Mouse (Mus musculus) urinary bladder, postnatal 4 days (tissue): Measurements from ENCODE around the gene Actr2.
"Not testable (repeated sequence)": the region's sequence is repeated elsewhere in the genome, so short reads cannot be mapped to it uniquely, and the experiment has no call there.

Experiments used
- DNase-seq, 2 experiments: peaks; one replicate each; pipeline ENCODE4 v3.0.0; 2021 to 2022; ENCODE audit warnings: low spot score in 2 of 2

Actr2 gene

DNA sequence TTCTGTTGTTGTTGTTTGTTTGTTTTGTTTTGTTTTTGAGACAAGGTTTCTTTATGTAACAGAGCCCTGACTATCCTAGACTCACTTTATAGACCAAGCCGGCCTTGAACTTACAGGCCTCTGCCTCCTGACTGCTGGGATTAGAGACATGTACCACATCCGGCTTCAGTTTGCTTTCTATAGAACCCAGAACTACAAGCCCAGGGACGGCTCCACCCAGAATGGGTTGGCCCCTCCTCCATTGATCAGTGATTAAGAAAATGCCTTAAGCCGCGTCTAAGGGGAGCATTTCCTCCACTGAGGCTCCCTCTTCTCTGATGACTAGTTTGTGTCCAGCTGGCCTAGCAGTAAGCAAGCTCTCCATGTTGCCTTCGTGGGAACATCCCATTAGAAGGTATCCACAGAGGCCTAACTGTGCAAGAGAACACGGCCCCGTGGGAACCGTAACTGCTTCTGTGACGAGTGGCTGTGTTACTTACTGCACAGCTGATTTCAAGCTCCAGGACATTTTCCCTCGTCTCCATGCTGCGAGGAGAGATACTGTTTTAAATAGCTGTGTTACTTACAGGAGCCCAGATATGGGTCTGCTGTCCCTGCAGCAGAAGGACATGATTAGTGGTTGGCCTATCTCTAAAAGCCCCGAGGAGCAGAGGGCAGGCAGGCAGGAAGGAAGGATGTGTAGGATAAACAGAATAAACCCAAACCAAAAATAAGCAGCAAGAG lies 59.7 kb downstream of the Actr2 start:
- no peak for DNase-seq

DNA sequence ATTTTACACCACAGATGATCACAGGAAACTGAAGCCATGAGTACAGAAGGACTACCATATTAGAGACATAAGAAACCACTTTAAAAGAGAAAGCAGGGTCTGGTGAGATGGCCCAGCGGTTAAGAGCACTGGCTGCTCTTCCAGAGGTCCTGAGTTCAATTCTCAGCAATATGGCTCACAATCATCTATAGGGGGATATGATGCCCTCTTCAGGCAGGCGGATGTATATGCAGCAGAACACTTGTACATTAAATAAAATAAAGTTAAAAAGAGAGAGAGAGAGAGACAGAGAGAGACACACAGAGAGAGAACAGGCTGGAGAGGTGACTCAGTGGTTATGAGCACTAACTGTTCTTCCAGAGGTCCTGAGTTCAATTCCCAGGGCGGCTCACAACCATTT lies 67.1 kb downstream of the Actr2 start:
- DNase-seq: no peak

DNA sequence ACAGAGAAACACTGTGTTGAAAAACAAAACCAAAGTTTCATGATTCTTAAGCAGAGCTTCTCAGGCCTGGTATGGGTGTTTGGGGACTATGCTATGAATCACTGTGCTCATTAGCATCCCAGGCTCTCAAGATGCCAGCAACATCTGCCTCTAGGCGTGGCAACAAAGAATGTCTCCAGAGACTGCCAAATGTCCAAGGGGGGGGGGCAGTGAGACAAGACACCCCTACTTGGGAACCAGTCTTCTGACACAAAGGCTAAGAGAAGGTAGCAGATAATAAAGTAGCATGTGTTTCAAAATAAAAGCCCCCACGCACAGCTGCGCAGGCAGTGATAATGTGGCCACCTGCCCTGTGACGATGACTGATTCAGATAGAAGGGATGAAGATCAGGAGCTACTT lies 69.5 kb downstream of the Actr2 start:
- DNase-seq: no peak

DNA sequence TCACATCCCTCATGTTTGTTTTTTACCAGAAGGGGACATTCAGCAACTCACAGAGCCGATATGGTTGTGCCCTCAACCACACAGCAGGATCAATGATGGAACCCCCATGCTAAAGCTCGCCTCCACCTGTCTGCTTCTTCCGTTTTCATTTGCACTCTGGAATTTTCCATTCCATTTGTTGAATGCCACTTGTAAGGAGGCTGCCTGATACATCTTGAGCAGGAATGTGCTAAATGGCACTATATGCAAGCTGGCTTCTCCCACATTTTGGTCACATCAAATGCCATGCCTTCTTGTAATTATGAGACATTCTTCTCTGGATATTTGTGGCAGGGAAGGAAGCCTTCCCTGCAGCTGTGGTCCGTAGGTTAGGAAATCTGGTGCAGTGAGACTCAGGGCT lies 70.6 kb downstream of the Actr2 start:
- DNase-seq: no peak

DNA sequence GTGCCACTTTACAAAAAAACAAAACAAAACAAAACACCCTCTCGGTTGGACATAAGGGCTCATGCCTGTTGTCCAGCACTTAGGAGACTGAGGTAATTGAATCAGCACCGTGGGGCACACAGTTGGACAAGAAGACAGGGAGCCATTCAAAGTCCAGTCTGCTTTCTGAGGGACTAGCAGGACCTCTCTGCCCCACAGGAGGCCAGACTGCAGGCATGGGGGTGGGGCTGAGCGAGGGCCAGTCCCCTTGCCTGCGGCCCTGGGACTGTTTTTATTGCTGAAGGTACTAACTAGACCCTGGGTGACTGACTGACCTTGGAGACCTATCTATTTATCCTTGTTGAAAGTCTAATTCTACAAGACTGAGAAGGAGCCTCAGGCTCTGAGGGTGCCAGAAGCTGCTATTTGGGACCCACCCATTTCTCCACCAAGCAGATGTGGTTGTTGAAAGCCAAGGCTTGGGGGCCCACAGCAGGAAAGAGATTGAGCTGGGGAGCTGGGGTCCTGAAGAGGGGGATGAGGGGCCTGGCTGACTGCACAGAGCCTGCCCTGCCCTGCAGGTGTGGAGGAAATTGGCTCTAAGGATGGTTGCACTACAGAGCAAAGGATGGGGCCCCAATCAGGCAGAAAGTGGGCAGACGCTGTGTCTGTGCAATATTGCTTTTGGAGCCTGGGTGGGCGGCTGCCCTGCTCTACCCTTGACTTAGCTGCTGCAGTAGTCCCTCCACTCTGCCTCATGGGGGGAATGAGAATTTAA lies 71.4 kb downstream of the Actr2 start:
- DNase-seq: no peak

DNA sequence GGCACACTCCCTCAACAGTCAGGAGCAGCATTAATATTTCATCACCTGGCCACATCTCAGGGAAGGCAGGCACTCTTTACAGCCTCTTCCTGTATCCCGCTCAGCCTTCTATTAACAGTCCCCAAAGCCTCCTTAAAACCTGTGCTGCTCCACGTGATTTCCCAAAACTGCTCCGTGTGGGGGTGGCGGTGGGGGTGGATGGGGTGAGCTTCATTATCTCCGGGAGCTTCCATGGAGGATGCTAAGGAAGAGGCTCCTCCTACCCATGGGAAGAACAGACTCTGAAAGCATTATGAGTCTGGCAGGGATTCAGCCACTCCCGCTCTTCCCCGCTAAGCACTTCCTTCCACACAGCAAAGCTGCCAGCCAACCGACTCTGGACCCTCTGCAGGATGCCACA lies 74.0 kb downstream of the Actr2 start:
- no peak for DNase-seq

DNA sequence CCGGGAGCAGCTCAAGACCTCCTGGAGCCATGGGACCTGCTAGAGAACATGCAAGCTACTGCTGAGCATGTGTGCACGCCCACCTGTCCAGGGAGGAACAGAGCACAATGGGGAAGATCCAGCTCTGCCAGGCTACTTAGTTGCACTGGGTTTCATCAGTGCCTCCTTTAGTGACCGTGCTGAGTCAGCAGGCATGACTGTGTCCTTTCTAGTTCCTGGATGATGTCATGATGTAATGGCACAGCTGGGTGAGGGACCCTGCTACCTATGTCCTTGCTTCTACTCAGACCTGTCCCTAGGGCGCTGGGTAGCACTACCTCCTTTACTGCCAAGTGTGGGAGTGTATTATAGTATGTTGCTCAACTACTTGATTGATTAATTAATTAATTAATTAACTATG lies 75.0 kb downstream of the Actr2 start:
- no peak for DNase-seq

DNA sequence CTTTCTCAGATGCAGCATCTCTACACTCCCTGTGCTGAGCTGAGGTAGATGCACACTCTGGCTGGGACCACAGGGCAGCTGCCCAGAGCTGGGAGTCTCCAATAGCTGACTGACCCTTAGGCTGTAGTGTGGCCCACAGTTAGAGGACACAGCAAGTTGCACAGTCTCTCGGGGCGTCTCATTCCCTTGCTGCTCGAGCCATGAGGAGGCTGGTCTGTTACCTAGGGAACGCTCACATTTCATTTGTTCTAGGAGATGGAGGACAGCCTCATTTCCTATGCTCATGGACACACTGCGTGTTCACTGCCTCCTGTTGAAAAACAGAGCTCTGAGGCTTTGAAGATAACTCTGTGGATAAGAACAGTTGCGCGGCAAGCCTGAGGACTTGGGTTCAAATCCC lies 76.7 kb downstream of the Actr2 start:
- DNase-seq: no peak

DNA sequence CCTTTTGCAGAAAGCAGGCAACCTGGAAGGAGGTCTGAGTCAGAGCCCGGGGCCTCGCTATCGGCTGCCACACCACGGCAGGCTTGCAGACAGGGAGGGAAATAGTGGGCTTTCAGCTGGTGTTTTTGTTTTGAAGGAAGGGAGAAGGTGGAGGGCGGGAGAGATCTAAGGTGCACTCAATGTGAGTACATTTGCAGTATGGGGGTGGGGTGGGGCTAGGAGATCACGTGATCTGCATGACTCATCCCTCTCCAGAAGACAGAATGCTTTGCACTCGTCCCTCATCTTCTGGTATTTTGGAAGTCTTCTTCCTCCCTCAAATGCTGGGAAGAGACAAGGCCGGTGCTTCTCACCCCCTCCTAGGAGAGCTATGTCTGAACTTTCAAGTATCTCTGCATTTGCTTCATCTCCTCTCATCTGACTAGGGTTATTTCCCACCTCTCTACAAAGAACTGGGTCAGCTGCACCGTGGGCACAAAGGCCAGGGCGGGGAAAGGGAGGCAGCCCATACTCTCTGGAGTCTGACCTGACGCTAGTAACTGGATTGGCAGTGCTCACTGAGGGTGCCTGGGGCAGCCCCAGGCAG lies 77.3 kb downstream of the Actr2 start:
- DNase-seq: no peak

DNA sequence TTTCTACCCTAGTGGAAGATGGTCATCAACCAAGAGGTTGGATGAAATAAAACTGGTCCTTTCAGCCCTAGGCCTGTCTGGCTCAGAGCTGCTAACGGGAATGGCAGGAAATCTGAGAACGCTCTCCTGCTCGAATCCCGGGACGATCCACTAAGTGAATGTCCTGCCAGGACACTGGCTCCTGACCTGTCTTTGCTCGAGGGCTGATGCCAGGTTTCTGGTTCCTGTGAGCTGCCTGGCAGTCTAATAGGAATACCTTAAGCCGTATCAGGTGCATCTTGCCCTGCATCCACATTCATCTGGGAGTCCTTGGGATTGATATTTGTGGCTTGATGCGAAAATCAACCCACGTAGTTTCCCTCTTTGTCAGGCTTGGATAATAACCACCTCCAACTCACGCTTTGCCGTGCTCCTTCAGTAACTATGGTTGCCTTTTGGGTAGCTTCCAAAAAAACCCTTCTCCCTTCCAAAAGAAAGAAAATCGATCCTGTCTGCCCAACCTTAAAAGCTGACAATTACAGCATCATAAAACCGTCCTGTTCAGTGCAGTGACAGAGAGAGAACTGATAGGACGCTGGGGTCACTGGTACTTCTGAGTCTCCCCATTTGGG lies 78.3 kb downstream of the Actr2 start:
- DNase-seq: no peak

DNA sequence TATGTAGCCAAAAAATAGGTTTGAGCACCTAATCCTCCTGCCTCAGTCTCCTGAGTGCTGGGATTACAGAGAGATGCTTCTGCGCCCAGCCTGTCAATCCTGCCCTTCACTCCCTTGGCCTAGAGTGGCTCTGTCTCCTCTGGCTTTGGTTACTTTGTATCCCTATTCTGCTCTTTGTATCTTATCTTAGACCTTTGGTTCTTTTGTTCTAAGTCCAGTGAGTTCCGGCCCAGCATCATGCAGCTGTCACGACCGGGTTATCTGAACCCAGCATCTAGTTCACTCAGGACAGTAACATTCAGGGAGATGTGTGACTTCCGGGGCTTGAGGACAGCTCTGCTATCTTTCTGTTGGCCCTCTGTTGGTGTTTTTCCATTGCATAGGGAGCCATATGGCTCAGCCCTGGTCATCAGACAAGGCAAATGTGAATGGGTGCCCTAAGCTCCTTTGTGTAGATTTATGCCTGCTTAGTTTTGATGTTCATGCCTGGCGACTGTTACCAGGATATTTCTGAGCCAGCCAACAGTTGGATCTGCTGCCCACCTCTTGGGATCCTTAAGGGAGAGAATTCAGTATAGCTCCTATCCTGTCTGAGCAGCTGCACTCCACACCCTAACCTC lies 79.1 kb downstream of the Actr2 start:
- no peak for DNase-seq

DNA sequence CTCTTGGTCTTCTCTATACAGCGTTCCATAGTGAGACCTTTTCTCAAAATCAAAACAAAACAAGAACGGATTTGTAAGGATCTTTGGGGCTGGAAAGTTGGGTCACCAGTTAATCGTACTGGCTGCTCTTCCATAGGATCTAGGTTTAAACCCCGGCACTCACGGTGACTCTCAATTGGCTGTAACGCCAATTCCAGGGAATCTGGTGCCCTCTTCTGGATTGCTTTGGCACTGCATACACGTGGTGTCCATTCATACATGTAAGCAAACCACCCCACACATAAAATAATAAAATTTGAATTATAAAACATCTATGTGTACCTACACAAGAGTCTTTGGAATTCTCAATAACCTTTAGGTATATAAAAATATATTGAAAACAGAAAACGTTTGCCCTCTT lies 81.2 kb downstream of the Actr2 start:
- DNase-seq: no peak

DNA sequence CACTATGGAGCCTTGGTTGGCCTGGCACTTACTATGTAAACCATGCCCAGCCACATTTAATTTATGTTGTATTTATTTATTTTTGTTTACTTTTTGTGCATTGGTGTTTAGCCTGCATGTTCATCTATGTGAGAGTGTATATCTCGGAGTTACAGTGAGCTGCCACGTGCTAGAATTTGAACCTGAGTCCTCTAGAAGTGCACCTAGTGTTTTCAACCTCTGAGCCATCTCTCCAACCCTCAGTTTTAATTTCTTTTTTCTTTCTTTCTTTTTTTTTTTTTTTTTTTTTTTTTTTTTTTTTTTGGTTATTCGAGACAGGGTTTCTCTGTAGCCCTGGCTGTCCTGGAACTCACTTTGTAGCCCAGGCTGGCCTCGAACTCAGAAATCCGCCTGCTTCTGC lies 81.7 kb downstream of the Actr2 start:
- DNase-seq: not testable (repeated sequence)

DNA sequence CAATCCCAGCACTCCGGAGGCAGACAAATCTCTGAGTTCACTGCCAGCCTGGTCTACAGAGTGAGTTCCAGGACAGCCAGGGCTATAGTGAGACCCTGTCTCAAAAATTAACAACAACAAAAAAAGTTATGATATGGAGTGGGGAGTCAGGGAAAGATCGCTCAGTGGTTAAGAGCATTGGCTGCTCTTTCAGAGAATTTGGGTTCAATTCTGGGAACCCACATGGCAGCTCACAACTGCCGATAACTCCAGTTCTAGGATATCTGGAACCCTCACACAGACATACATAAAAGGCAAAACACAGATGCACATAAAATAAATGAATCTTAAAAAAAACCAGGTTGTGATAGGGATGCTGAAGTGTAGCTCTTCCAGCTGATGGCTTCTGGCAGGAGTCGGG lies 83.7 kb downstream of the Actr2 start:
- DNase-seq: no peak

DNA sequence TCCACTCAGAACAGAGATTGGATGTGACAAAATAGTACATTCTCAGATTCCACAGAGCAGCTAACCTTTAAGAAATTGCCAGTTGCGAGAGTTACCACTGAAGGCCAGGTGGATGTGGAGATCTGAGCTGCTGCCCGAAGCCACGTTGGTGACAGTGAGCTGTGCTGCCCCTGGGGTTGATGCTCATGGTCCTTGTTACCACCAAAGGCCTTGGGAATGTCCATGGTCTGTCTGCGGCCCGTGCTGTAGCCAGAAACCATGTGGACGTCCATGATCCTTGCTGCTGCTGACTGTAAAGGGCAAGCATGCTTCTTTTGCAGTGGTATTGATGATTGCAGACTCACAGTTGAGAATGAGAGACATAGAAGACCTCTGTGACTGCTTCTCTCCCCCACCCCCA lies 84.3 kb downstream of the Actr2 start:
- no peak for DNase-seq

DNA sequence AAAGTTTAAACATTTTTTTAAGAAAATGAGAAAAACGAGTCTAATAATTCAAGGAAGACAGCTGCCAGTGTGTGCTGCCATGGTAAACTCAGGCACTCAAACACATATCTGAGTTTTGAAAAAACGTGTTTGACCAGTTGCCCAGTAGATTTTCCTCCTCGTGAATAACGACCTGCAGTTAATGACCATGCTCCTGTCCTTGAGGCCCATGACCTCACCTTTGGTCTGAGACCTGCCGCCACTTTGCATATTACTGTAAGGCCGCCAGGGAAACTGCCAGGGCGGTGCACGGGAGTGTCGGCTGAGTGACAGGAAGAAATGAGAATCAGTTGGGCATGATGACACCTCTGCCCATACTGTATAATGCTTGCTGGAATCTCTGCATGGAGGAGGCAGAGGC lies 85.0 kb downstream of the Actr2 start:
- DNase-seq: no peak

DNA sequence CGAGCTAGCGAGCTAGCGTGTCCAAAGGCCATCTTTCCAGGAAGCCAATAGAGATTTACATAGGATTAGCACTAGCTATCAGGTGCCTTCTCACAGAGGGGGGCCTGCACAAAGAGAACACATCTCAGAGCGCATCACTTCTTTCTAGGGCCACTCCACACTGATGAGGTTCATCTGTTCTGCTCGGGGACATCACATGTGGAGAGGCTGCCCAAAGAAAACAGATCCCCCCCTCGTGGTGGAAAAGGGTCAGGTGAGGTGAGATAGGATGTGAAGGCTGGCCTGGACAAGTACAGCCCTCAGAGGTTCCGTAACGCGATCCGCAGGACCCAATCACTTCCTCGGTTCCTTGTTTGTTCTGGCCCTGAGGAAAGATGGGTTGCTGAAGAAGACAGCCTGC lies 86.8 kb downstream of the Actr2 start:
- no peak for DNase-seq

DNA sequence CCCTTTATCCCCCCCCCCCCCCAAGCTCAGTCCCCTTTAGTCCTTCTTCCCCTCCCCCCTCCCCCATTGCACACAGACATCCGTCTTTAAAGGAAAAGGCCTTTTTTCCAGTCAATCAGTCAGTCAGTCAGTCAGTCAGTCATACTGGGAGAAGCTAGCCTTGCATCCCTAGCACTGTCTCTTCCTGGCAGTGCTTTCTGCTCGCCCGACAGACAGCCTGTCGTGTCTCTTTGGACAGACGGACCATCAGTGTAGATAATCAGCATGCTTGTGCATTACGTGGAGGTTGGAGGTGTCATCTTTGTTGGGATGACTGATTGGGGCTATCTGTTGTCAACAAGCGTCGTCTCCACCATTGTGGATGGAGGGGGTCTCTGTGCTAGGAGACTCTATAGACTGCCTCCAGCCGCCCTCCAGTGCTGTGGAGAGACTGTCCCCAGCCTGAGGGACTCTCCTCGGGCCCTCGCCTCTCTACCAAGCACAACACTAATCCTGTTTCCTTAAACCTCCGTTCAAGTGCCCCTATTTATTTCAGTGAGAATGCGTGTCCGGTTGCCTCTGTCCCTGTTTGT lies 89.7 kb downstream of the Actr2 start:
- no peak for DNase-seq

DNA sequence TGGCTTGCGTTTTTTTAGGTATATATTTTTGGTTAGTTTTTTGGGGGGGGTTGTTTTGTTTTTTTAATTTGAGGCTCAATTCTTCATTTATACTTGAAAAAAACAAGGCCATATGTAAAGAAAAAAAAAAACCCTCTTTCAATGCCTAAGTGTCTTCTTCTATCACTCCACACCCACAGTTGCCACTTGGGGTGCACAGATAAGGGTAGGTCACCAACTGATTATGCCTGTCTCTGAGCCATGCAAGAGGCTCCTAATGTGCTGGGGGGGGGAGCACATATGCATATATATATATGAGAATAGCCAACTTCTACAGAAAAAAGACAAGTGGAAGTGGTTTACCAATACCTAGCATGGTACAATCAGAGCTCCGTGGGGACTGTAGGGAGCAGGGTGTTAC lies 90.3 kb downstream of the Actr2 start:
- no peak for DNase-seq

DNA sequence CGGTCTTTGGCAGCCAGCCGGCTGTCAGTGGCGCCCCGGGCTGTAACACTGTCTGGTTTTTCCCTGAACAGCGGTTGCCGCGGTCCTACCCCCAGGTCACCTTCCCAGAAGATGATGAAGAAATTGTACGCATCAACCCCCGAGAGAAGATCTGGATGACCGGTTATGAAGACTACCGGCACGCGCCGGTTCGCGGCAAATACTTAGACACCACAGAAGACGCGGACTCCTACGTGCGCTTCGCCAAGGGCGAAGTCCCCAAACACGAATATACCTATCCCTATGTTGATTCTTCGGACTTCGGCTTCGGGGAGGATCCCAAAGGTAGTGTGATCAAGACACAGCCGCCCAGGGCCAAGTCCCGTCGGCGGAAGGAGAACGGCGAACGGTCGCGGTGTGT lies 92.0 kb downstream of the Actr2 start:
- DNase-seq: no peak

DNA sequence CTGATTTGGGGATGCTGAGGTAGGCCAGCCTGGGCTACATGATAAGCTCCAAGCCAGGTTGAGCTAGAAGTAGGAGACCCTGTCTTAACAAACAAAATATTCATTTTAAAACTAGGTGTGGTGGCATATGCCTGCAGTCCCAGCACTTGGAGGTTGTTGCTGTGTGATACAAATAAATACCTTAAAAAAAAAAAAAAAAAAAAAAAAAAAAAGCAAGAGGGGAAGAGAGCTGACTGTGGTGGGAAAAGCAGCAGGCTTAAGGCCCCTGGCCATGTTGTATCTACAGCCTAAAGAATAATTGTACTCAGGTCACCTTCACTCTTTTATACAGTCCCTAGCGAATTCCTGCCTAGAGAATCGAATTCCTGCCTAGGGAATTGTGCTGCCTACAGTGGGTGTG lies 93.8 kb downstream of the Actr2 start:
- no peak for DNase-seq

DNA sequence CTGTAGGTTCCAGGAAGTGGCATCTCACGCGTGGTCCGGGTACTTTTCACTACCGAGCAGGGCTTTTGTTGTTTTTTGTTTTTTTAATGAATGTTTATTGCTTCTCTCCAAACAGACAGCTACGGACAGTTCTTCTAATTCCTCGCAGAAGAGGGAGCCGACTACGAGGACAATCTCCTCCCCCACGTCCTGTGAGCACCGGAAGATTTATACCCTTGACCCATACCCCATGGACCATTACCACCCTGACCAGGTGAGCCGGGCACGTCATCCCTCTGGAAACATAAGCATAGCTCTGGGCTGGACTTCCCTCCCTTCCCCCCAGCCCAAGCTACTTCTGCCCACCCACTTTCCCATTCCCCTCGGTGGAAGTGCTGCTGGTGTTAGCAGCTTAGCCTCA lies 94.8 kb downstream of the Actr2 start:
- no peak for DNase-seq
